Mouse (Mus musculus) kidney, postnatal 25 days (tissue): ENCODE measurements at regions not wholly inside any gene's neighbourhood (a gene's known extent, or its start where the extent isn't known, plus 50 kb on each side); places are given as distances from the start of the nearest gene placed in this dataset.

ENCODE experiments used
- DNase-seq, 2 experiments: peaks; one replicate each; pipeline ENCODE4 v3.0.0; 2021; ENCODE audit warnings: mixed read lengths in 2 of 2

DNA sequence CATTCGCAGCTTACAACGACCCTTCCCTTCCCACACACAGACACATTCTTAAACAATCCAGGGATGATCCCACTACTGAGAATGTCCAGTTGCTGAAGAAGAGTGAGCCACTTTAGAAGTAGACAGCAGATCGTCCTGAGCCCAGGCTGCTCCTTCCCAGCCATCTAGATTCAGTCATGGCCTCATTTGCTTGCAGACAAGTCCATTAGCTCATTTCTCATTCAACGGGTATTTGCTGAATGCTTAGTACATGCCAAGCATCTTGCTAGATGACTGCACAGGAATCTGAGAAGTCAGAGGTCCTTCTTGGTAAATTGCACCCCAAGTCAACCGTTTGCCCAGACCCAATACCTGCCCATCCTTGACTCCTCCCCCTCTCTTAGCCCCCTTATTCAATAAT, 57.8 kb downstream of the Ier5 start:
- DNase-seq: no peak

DNA sequence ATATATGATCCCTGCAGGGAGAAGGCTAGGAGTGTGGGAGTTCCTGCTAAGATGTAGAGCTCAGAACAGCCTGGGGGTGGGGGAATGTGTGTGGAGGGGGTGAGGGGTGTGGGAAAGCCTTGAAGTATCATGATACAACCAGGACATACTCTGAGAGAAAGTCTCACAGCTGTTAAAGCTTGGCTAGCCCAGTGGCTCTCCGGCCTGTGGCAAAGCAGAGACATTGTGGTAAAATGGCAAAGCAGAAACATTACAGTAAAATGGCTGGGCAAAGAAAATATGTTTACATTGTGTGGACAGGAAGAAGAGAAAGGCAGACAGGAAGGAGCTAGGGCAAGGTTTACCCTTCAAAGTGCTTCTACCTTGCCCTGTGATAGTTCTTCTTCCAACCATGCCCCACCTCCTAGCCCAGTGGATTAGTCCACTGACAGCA, 58.5 kb downstream of the Ier5 start:
- DNase-seq: no peak

DNA sequence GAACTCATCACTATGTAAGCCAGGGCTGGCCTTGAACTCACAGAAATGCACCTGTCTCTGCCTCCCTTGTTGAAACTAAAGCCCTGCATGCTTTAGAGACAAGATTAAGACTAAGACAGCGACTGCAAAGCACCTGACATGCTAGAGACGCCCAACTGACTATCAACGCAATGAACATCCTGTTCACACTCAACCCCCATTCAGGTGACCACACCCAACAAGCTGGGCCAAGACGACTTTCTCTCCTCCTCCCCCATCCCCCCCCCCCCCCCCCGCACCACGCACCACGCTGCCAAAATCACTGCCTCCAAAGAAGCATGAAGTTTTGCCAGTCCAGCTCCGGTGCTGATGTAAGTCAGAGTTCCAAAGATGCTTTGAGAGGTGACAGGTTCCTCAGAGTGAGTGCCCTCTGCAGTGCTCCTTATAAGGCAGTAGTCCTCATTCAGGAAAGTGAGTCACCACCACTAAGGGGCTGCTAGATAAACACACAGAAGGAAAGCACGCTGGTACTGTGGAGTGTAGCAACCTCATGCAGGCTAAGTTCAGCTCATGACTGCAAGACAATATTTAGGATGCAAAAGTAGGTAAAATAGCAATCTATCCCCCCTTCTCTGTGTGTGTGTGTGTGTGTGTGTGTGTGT, 59.2 kb downstream of the Ier5 start:
- DNase-seq: no peak

DNA sequence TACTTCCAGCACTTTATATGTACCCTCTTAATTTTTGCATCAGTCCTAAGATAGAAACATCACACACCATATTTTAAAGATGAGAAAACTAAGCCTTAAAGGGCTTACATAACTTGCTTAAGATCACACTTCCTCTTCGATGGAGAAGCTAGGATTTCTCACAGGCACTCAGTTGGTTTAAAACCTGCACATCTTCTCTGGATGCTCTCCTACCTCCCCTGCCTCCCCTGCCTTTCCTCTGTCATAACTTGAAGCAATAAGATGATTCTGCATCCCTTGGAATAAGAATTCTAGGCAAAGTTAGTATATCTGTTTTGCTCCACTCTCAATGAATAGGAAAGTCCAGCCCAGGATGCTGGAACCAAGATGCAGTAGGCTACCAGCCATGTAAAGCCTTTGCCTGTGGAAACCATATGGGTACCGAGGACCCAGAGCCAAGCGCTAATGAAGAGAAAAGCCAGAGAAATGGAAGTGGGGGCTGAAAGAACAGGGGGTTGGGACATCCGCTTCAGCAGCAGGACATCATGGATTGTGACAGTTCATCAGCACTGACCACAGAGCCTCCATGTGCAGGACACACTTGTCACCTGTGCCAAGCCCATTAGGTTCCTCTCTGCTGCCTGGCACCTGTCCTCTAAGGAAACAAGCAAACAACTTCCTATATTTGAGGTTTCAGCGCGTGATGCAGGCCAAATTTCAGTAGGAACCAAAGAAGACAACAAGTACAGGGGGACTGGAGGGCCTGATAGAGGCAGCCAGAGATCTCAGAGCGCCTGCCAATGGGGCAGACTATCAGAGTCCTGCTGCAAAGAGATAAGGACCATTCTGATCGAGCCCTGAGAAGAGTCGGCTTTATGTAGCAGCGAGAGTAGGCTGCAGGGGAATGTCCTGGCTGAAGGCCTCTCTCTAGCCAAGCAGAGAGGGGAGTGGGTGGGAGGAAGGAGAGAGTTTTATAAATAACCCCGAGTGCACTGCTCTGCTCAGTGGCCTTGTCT, 60.5 kb downstream of the Ier5 start:
- no peak for DNase-seq

DNA sequence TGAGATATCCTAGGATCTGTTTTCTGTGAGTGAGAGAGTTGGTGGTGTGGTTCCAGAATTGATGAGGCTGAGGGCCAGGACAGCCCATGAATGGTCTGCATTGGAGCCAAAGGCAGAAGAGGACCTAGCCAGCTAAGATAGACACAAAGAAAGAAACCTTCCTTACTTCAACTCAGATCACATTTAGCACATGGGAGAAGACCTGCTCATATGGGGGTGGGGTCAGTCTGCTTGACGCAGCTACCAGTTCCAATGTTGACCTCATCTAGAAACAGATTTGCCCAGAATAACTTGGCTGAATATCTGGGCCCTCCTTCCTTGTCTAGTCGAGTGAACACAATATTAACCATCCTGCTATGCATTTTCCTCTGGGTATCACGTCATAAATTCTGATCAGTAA, 62.0 kb downstream of the Ier5 start:
- no peak for DNase-seq

DNA sequence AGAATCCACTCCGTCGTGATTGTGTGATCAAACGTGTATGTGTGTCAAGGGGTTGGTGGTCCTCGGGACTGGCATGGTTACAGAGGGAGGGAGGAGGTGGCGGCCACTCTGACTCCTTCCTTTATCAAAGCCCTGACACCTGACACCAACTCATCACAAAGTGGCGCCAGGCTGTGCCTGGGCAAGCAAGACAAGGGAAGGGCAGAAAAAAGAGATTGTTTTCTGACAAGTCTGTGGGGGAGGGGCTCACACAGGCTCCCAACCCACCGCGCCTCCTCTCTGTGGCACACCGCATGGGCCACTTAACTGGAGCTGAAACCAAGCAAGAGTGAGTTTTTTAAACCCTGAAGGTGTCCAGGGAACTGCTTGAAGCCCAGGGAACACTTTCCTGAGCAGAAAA, 68.5 kb downstream of the Ier5 start:
- DNase-seq: no peak

DNA sequence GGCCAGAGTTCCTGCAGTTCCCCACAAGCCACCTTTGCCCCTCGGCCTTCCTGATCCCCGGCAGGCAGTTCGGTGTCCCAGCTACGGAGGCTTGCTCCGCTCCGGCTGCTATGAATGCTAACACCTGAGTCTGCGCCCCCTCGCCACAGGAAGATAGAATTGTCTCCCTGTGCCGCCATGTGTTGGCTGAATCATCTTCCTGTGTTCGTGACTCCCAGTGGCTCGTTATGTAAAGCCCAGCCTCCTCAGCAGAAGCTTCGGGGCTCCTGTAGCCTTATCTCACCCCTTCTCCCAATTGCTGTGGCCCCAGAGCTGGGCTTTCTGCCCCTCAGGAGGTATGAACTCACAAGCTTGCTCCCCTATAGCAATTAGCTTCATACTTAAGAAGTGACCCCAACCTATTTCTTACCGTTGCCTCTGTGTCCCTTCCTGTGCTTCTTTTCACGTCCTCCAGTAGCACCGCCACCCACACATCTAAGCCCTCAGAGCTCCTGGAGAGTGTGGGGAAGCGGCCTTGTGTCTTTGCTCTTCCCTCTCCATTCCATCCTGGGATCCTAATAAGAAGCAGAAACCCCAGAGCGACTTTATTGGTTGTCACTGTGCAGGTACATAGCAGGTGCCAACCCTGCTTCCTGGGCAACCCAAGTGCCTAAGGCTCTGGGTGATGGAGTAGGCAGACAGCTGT, 70.1 kb downstream of the Ier5 start:
- DNase-seq: no peak

DNA sequence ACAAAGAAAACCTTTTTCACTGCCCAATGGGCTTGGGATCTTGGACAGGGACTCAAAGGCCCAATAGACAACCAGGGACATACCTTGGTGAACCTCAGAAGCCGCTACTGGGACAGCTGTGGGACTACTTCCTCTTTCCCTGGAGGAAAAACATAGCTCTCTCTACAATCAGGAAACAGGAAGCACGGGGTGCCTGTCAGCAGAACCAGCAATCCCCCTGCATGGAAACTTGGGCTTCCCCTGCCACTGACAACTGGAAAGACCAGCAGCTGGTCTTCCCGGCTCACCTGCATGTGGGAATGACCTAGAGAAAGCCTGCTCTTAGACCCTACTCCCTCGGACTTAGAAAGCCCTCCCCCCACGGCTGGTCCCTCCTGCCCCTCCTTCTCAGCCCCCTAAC, 70.7 kb downstream of the Ier5 start:
- DNase-seq: no peak

DNA sequence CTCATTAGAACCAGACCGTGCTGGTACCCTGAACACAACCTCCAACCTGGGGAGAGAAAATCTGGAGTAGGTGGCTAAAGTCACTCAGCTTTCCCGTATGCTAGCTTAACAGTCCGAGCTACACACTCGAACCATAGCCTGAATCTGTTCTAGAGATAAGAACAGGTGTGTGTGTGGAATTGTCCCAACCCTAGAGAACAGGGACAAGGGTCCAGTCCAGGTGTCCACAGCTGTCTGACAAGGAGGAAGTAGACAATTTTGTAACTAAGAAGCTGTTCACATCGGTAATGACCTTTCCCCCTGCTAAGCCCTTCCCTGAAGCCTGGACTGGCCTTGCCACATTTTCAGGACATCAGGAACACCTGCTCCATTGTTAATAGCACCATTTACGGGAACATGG, 71.3 kb downstream of the Ier5 start:
- no peak for DNase-seq

DNA sequence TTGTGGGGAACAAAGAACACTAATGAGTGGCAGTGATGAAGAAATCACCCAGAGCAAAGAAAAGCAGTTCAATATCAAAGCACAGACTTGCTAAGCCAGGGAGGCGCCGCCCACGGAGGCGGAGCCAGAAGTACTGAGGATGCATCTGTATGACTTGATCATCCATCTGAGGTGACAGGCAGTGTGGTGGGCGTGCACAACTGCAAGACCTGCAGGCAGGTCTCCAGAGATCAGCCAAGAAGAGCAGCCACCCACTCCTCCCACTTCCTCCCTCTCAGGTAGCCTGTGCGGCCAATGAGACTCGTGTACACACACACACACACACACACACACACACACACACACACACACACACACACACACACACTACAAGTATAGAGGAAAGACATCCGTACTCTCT, 71.9 kb downstream of the Ier5 start:
- DNase-seq: peak; percentile 61 to 70

DNA sequence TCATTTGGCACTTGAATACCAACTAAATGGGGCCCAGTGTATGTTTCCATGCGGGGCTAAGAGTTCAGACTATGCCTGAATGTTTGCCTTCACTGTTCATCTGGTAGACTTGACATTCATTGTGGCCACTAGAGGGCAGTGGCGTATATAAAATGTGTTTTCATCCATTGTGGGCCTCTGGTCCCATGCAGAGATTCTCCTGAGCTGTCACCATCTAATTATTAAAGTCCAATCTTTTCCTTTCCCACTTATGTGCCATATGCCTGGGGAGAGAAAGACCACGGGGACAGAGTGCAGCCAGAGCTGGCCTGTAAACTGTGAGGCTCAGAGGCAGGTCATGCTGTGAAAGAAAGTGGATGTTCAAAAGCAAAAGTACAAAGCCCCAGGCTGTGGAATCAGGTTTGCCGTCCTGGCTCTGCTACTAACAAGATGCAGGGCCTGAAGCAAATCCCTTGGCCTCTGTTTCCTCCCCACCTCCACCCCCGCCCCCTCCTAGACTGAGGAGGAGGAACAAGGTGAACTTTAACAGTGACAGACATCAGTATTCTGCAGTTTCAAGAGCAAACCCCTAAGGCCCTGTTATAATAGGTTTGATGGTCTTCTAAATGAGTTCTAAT, 73.5 kb downstream of the Ier5 start:
- peak; percentile 71 to 93 for DNase-seq

DNA sequence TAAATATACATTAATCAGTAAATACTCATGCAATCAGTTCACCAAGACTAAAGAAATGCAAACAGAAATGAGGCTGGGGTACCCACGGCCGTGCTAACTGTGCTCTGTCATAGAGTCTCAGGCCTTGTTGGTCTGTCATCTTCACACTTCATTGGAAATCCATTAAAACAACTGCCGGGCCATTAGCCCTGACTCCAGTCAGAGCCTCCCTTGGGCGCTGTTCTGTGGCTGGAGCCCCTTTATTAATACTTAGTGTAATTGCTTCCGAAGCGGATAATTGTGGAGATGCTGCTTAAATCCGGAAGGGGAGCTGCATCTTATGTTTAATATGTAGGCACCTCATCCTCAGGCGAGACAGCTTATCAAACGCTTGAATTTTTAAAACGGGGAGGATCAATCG, 76.1 kb downstream of the Ier5 start:
- DNase-seq: no peak

DNA sequence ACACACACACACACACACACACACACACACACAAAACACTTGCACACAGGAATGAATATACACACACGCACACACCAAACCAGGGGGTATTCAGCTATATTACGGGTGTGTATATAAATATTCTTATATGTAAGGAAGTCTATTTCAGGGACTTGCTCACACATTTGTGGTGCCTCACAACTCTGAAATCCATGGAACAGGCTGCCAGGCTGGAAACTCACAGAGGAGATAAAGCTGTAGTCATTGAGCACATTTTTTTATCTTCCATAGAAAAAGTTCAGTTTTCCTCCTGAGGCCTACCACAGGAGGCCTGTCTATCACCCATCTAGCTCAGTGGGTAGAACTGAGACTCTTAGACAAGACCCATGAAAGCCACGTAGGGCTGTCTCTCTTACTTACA, 83.8 kb downstream of the Ier5 start:
- no peak for DNase-seq

DNA sequence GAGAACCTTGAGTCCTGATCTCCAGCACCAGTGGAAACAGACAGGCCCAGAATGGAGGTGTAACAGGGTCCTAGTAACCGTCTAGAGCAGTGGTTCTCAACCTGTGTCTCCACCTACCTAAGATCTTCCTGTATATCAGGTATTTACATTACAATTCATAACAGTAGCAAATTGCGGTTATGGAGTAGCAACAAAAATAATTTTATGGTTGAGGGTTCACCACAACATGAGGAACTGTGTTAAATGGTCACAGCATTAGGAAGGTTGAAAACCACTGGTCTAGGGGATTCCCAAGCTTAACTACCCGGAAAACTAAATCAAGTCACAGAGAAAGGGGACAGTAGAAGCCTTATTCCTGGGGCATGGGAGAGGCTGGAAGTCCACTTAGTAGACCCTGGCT, 84.5 kb downstream of the Ier5 start:
- DNase-seq: no peak

DNA sequence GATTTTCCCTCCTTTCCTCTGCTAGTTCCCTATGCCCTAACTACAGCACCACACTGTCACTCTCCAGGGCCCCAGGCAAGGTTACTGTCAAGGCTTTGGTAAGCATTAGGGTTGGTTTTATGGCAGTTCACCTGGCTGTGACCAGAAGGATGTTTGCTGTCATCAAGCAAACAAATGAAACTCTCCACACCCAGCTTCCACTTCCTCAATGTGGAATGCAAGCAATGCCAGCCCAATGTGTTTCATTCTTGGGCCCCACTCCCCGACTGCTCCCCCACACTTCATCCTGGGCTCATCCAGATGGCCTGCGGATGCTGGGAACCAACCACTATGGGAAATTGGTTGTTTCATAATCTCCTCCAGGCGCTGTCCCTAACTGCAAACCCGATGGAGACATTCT, 85.7 kb downstream of the Ier5 start:
- no peak for DNase-seq

DNA sequence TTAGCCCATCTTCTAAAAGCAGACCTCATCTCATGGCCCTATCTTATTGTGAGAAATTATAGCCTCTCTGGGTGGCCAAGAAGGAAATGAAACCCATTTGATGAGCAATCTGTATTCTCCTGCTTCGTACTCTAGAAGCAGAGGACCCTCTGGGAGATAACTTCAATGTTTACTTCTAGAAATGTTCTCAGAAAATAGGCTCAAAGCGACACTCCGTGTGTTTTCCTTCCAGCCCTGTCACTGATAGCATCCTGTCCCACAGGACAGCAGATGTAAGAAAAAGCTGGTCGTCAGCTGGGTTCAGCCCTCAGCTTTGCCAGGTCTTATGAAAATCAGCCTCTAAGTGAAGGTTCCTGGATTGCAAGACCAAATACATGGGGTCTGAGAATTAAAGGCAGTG, 86.1 kb downstream of the Ier5 start:
- no peak for DNase-seq

DNA sequence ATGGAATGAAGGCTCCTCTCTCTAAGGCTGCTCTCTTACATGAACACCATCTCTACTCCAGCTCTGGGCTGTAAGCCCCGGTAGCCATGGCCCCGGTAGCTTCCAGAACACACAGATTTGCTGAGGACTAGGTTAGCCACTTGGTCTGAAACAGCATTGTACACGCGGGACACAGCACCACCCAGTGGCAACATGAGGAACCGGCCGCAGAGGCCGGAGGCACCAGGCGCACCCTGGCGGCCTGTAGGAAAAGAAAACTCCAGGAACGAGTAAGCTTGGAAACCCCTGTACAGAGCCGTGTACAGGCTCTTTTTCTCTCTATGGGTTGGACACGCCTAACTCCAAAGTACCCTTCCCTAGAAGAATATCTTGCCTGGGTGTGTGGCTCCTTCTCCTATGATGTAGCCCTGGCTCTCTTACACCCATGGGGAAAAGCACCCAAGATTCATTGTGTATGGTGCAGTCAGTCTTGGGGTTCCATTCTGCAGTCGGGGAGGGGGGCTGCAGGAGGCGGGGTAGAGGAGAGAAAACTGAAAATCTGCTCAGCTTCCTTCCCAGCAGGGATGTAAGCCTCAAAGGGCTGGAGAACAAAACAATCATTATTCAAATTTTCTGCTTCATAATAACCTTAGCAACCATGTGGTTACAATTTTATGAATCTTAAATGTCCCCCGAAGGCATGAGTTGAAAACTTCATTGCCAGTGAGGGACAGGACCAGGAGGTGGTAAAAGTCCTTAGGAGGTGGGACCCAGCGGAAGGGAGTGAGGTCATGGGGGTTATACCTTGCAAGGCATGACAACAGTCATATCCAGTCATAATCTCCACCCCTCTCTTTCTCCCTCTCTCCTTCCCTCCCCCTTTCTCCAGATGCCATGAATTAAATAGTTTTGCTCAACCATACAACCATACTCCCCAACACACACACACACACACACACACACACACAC, 92.6 kb downstream of the Ier5 start:
- peak; percentile 81 to 86 for DNase-seq

DNA sequence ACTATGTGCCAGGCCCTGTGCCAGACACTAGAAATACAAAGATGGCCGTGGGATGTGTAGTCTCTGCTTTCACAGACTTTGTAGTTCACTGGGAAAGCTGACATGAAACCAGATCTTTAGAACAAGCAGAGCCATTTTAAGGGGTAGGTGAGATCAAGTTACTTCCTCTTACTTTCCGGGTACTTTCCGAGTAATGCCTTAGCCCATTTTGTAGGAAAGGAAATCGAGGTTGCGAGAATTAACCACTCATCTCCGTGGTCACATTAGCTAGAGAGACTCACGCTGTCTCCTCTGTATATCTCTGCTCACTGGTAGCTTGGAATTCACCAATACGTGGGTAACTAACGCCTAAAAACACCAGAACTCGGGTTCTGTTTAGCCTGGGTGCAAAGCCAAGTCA, 93.3 kb downstream of the Ier5 start:
- DNase-seq: no peak

DNA sequence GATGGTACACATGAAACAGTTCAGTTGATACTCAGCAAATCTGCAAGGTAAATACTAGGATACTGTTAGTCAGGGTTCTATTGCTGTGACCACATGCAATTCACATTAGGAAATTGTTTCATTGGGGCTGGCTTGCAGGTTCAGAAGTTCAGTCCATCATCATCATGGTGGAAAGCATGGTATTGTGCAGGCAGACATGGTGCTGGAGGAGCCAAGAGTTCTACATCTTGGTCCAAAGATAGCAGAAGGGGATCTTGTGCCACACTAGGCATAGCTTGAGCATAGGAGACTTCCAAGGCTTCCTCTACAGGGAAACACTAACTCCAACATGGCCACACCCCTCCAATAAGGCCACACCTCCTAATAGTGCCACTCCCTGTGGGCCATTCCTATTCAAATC, 99.1 kb downstream of the Ier5 start:
- no peak for DNase-seq

DNA sequence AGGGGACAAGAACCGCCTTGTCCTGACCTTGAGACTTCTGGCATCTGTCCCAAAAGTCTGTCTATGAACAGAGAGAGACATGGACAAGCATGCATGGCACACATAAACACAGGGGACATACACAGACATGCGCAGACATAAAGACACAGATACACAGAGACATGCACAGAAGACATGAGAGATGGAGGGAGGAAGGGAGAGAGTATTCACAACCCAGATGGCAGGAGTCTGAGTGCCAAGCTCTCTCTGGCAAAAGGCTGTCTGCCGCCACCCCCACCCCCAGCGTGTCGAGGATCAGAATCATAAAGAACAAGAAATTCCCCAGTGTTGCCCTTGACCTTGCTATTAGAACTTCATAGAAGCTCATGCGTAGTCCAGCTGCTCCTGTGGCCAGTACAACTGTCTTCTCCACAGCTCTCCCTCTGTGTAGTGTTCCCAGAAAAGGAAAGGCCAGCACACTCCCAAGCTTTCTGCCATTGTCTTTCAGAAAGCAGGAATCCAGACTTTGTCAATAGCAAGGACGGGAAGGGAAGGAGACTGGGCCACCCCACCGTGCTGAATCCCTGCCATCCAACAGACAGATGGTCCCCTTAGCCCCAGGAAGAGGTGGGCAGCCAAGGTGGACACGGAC, 99.8 kb downstream of the Ier5 start:
- DNase-seq: no peak

DNA sequence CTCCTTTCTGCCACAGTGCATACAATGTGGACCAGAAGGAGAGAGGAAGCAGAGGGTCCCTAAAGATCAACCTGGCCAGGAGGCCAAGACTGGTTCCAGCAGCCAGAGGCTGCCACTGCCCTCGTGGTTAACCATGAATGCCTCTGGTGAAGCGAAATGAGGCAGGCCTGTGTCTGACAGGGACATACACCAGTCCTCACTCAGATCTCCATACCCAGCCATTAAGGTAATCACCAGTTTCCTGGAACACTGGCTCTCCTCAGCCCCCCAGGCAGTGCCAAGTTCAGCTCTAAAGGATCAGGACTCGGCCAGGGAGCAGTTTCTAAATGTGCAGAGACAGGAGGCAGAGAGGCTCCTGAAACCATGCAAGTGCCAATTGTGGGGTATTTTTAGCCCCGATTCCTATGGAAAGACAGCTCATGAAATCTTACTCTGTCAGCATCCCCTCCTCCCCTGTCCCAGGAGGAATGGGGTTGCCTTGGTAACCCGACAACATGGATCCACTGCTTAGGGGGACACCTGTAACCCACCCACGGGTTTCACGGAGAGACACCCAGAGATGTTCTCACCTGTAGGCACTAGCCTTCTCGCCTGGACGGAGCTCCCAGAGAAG, 103.6 kb downstream of the Ier5 start:
- DNase-seq: no peak
